Comparison of ENCODE assay signal across 9 mouse cellular contexts in the genomic region with DNA sequence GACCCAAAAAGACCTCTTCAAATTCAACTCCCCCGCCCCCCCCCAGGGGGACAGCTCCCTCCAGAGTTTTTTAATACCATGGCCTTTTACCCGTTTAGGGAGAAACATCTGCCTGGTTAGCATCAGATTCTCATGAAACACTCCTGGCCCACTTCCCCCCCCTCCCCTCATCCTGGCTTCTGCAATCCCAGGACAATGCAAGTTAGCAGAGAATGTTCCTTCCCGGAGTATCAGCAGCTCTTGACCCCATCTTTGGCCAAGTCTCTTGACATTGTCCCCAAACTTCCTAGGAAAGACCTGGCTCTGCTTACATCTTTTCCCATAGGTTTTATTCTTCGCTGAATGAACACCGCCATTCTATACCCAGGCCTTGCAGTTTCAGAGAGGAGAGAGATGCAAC. TPM values are rescaled to one million over a fixed set of nuclear protein-coding genes. Genes with fewer than 3 reads are reported as not detected.
DNase-seq lines count a peak whose midpoint lies in the region; ATAC-seq and TF ChIP-seq lines count a peak whose summit lies in the region.
"Had no signal": no experiment of that assay in that cellular context is flagged by ENCODE, and none has a peak within 500 bp of the region (broad histone marks: within the 10 kb centered on the region; RNA-seq: fewer than 3 reads in every experiment).

No protein-coding gene starts in this region.

- H3K9me3 ChIP-seq in liver, embryonic 11.5 days (ENCODE audit: control insufficient read depth, low read length), result no peaks in the 10 kb centered on the region

- peak overlapping the region; percentile 93 for H3K9ac ChIP-seq in liver, embryonic 11.5 days (ENCODE audit: low read depth, low read length)

- no peak for ATAC-seq in liver, embryonic 11.5 days (replicated peaks; ENCODE audit: low FRiP score)

- H3K36me3 ChIP-seq in testis, adult 2 months (ENCODE audit: control insufficient read depth, insufficient read depth, low read length), result peaks cover 1% of the 10 kb centered on the region; the same call in 1 of the 2 replicates
- peaks cover 24% of the 10 kb centered on the region; the same call in 1 of the 2 replicates for H3K36me3 ChIP-seq in liver, embryonic 11.5 days (ENCODE audit: control insufficient read depth, insufficient read depth, low read length)

- H3K4me2 ChIP-seq in liver, embryonic 11.5 days, result peak overlapping the region; percentile 78

- H3K27ac ChIP-seq in cerebellum, adult 2 months (ENCODE audit: insufficient read depth, low read length), result no peak overlapping the region
- no peak overlapping the region for H3K27ac ChIP-seq in testis, adult 2 months (ENCODE audit: control insufficient read depth, insufficient read depth, low read depth, low read length)
- H3K27ac ChIP-seq in liver, embryonic 11.5 days (ENCODE audit: low read depth, low read length), result peak overlapping the region; percentile 98

- H3K27me3 ChIP-seq in cerebellum, adult 2 months (ENCODE audit: control insufficient read depth, insufficient read depth, low read length), result no peaks in the 10 kb centered on the region
- no peaks in the 10 kb centered on the region for H3K27me3 ChIP-seq in testis, adult 2 months (ENCODE audit: control insufficient read depth, insufficient read depth, low read length)
- H3K27me3 ChIP-seq in liver, embryonic 11.5 days (replicated peaks; ENCODE audit: control insufficient read depth, insufficient read depth, low read length), result no peaks in the 10 kb centered on the region

- TF ChIP-seq POLR2A in cerebellum, adult 2 months (IDR thresholded peaks at IDR 0.05; ENCODE audit: borderline replicate concordance, insufficient read depth, low read length), result no peak
- TF ChIP-seq POLR2A in testis, adult 2 months (IDR thresholded peaks at IDR 0.05; ENCODE audit: control insufficient read depth, low read depth, low read length), result no peak

- 42% methylated on average over 5 of the region's 5 CpGs for WGBS in cerebellum, adult 2 months
- WGBS in liver, embryonic 11.5 days, result 50% methylated on average over 5 of the region's 5 CpGs

- DNase-seq in cerebellum, adult 2 months, result no peak
- DNase-seq in cerebellum, postnatal 4 days (ENCODE audit: low spot score in 2 of 2), result no peak
- DNase-seq in testis, postnatal 14 days (ENCODE audit: low spot score), result no peak
- no peak for DNase-seq in liver, embryonic 11.5 days (ENCODE audit: low spot score)
- DNase-seq in T-cell, adult 2 months (ENCODE audit: low spot score), result no peak
- no peak for DNase-seq in right cerebral cortex, postnatal 36 days (ENCODE audit: low spot score in 2 of 2)
- no peak for DNase-seq in adrenal gland, adult (ENCODE audit: inconsistent age in 2 of 2, low spot score in 1 of 2)
- DNase-seq: cerebellum, postnatal 10 days had no signal

- TF ChIP-seq CTCF in cerebellum, adult 2 months (IDR thresholded peaks at IDR 0.05; ENCODE audit: borderline replicate concordance, insufficient read depth, low read depth, low read length), result no peak
- no peak for TF ChIP-seq CTCF in testis, adult 2 months (IDR thresholded peaks at IDR 0.05; ENCODE audit: control insufficient read depth, insufficient read depth, insufficient replicate concordance, low read depth, low read length)

- no peaks in the 10 kb centered on the region for H3K4me1 ChIP-seq in cerebellum, adult 2 months (ENCODE audit: control insufficient read depth, insufficient read depth, low read length)
- H3K4me1 ChIP-seq in testis, adult 2 months (ENCODE audit: control insufficient read depth, insufficient read depth, low read length), result no peaks in the 10 kb centered on the region; the same call in none of the 2 replicates
- peaks cover 16% of the 10 kb centered on the region for H3K4me1 ChIP-seq in liver, embryonic 11.5 days (replicated peaks; ENCODE audit: control insufficient read depth, insufficient read depth, low read length)

- peak overlapping the region; percentile 69 for H3K4me3 ChIP-seq in cerebellum, adult 2 months (replicated peaks; ENCODE audit: insufficient read depth, low read depth, low read length)
- peak overlapping the region; percentile 88 for H3K4me3 ChIP-seq in testis, adult 2 months (ENCODE audit: control insufficient read depth, low read depth, low read length)
- peak overlapping the region; percentile 87 for H3K4me3 ChIP-seq in liver, embryonic 11.5 days (ENCODE audit: low read depth, low read length)

RNA-seq across cellular contexts. Expression of a gene that starts 0.8 kb away (rescaled TPM):
- polyA plus RNA-seq in cerebellum, adult 2 months (2012; rRNA removed), result 42.4 and 46.7 TPM in 2 replicates
- polyA plus RNA-seq in testis, adult 2 months (2012; rRNA removed), result 7.9 and 9.2 TPM in 2 replicates
- polyA plus RNA-seq in liver, embryonic 11.5 days (2014; fragmentation: Nextera tagmentation; extraction: Ambion mirVana), result 4.1 and 5.2 TPM in 2 replicates

RNA-seq across cellular contexts. Expression of a gene that starts 1.0 kb away (rescaled TPM):
- polyA plus RNA-seq in cerebellum, adult 2 months (2012; rRNA removed), result 30.3 and 33.3 TPM in 2 replicates
- 18.3 and 18.7 TPM in 2 replicates for polyA plus RNA-seq in testis, adult 2 months (2012; rRNA removed)
- 3.5 and 4.5 TPM in 2 replicates for polyA plus RNA-seq in liver, embryonic 11.5 days (2014; fragmentation: Nextera tagmentation; extraction: Ambion mirVana)

RNA-seq across cellular contexts. Expression of a gene that starts 5.9 kb away (rescaled TPM):
- not detected in 2 replicates for polyA plus RNA-seq in cerebellum, adult 2 months (2012; rRNA removed)
- polyA plus RNA-seq in testis, adult 2 months (2012; rRNA removed), result not detected in 2 replicates
- polyA plus RNA-seq in liver, embryonic 11.5 days (2014; fragmentation: Nextera tagmentation; extraction: Ambion mirVana), result 1.8 and 3.3 TPM in 2 replicates

RNA-seq across cellular contexts. Expression of a gene that starts 6.7 kb away (rescaled TPM):
- polyA plus RNA-seq in cerebellum, adult 2 months (2012; rRNA removed), result 28.2 and 29.8 TPM in 2 replicates
- polyA plus RNA-seq in testis, adult 2 months (2012; rRNA removed), result 36.1 and 37.2 TPM in 2 replicates
- polyA plus RNA-seq in liver, embryonic 11.5 days (2014; fragmentation: Nextera tagmentation; extraction: Ambion mirVana), result 37.1 and 40.8 TPM in 2 replicates

RNA-seq across cellular contexts. Expression of a gene that starts 7.0 kb away (rescaled TPM):
- 14.4 and 14.9 TPM in 2 replicates for polyA plus RNA-seq in cerebellum, adult 2 months (2012; rRNA removed)
- 11.2 and 12.5 TPM in 2 replicates for polyA plus RNA-seq in testis, adult 2 months (2012; rRNA removed)
- 13.9 and 14.0 TPM in 2 replicates for polyA plus RNA-seq in liver, embryonic 11.5 days (2014; fragmentation: Nextera tagmentation; extraction: Ambion mirVana)
